Mouse (Mus musculus) MEL (cell line): ENCODE data around the gene Casr. TPM values are rescaled to one million over a fixed set of nuclear protein-coding genes. Genes with fewer than 3 reads are reported as not detected.

Source experiments
- DNase-seq: peaks from one replicate; pipeline ENCODE4 v3.0.0; 2011; ENCODE audit warnings: low read depth, low spot score
- H3K27ac ChIP-seq: 2 replicates; pipeline ENCODE4 v1.5.1; 2012; ENCODE audit warnings: low read depth, mild to moderate bottlenecking, control low read depth, low read length, moderate library complexity; ENCODE audit not compliant: control insufficient read depth
- H3K27me3 ChIP-seq, 2 experiments: fragments of 150-350 bp in 1 of 2; sonication (generic) in 1 of 2; 2 replicates each; pipeline ENCODE4 v1.6.1; 2012; ENCODE audit warnings: low read length in 2 of 2, mild to moderate bottlenecking in 2 of 2, improper control_type of control experiment in 1 of 2, moderate library complexity in 1 of 2; ENCODE audit not compliant: insufficient read depth in 2 of 2, control insufficient read depth in 1 of 2
- H3K36me3 ChIP-seq, 2 experiments: 2 replicates each; pipeline ENCODE4 v1.6.1; 2012 to 2014; ENCODE audit warnings: low read length in 2 of 2, improper control_type of control experiment in 1 of 2, inconsistent platforms in 1 of 2, mild to moderate bottlenecking in 1 of 2; ENCODE audit not compliant: insufficient read depth in 2 of 2, control insufficient read depth in 1 of 2
- H3K4me1 ChIP-seq, 2 experiments: fragments of 150-350 bp in 1 of 2; sonication (generic) in 1 of 2; 2 replicates each; pipeline ENCODE4 v1.6.1; 2012; ENCODE audit warnings: low read length in 2 of 2, improper control_type of control experiment in 1 of 2, mild to moderate bottlenecking in 1 of 2; ENCODE audit not compliant: insufficient read depth in 2 of 2, control insufficient read depth in 1 of 2
- H3K4me3 ChIP-seq, 2 experiments: fragments of 150-350 bp in 1 of 2; sonication (generic) in 1 of 2; 2 replicates each; pipeline ENCODE4 v1.5.1; 2012; ENCODE audit warnings: low read depth in 2 of 2, low read length in 2 of 2, mild to moderate bottlenecking in 2 of 2, moderate library complexity in 2 of 2, control low read depth in 1 of 2, improper control_type of control experiment in 1 of 2; ENCODE audit not compliant: control insufficient read depth in 1 of 2, insufficient read depth in 1 of 2
- H3K79me2 ChIP-seq: 2 replicates; pipeline ENCODE4 v1.6.1; 2012; ENCODE audit warnings: mild to moderate bottlenecking, low read length, moderate library complexity; ENCODE audit not compliant: control insufficient read depth, poor library complexity, insufficient read depth
- H3K9ac ChIP-seq: 2 replicates; pipeline ENCODE4 v1.6.1; 2012; ENCODE audit warnings: low read depth, mild to moderate bottlenecking, control low read depth, low read length, moderate library complexity; ENCODE audit not compliant: control insufficient read depth, poor library complexity, severe bottlenecking
- H3K9me3 ChIP-seq: fragments of 150-350 bp; sonication (generic); replicated peaks from 2 replicates; pipeline ENCODE4 v1.6.1; 2012; ENCODE audit warnings: mild to moderate bottlenecking, low read length, improper control_type of control experiment, moderate library complexity; ENCODE audit not compliant: insufficient read depth
- BHLHE40 ChIP-seq: IDR thresholded peaks from 2 replicates; pipeline ENCODE4 v1.6.1; 2012; ENCODE audit warnings: low read depth, mild to moderate bottlenecking, inconsistent platforms, low read length, improper control_type of control experiment, borderline replicate concordance
- CHD2 ChIP-seq: IDR thresholded peaks from 2 replicates; pipeline ENCODE4 v1.6.1; 2011; ENCODE audit warnings: low read length, improper control_type of control experiment
- CTCF ChIP-seq, 3 experiments: IDR thresholded peaks in 2 of 3; conservative IDR thresholded peaks in 1 of 3; 2 replicates each; pipeline ENCODE4 v1.5.1; 2011 to 2012; ENCODE audit warnings: low read length in 3 of 3, low read depth in 2 of 3, mild to moderate bottlenecking in 2 of 3, improper control_type of control experiment in 1 of 3, inconsistent platforms in 1 of 3, mixed read lengths in 1 of 3, moderate library complexity in 1 of 3; ENCODE audit not compliant: control insufficient read depth in 1 of 3, insufficient read depth in 1 of 3, poor library complexity in 1 of 3, severe bottlenecking in 1 of 3
- GABPA ChIP-seq: IDR thresholded peaks from 2 replicates; pipeline ENCODE4 v1.6.1; 2012; ENCODE audit warnings: low read depth, mild to moderate bottlenecking, inconsistent platforms, low read length, improper control_type of control experiment, moderate library complexity
- KAT2A ChIP-seq: conservative IDR thresholded peaks from 2 replicates; pipeline ENCODE4 v1.6.1; 2012; ENCODE audit warnings: low read depth, low read length, improper control_type of control experiment, inconsistent platforms
- MAFK ChIP-seq: IDR thresholded peaks from 2 replicates; pipeline ENCODE4 v1.6.1; 2011; ENCODE audit warnings: low read depth, mild to moderate bottlenecking, low read length, improper control_type of control experiment, borderline replicate concordance
- MAZ ChIP-seq: IDR thresholded peaks from 2 replicates; pipeline ENCODE4 v1.6.1; 2012; ENCODE audit warnings: low read depth, mild to moderate bottlenecking, inconsistent platforms, low read length, improper control_type of control experiment
- POLR2AphosphoS2 ChIP-seq: IDR thresholded peaks from 2 replicates; pipeline ENCODE4 v1.6.1; 2011; ENCODE audit warnings: low read length, improper control_type of control experiment
- RAD21 ChIP-seq: IDR thresholded peaks from 2 replicates; pipeline ENCODE4 v1.6.1; 2011; ENCODE audit warnings: mild to moderate bottlenecking, low read depth, low read length, improper control_type of control experiment
- SIN3A ChIP-seq: IDR thresholded peaks from 2 replicates; pipeline ENCODE4 v1.6.1; 2012; ENCODE audit warnings: low read length, improper control_type of control experiment, inconsistent platforms
- SMC3 ChIP-seq: IDR thresholded peaks from 2 replicates; pipeline ENCODE4 v1.6.1; 2011; ENCODE audit warnings: low read depth, low read length, improper control_type of control experiment
- TBP ChIP-seq: IDR thresholded peaks from 2 replicates; pipeline ENCODE4 v1.8.0; 2011; ENCODE audit warnings: low read depth, low read length, improper control_type of control experiment
- TCF12 ChIP-seq: IDR thresholded peaks from 2 replicates; pipeline ENCODE4 v1.6.1; 2014; ENCODE audit warnings: low read depth, mild to moderate bottlenecking, inconsistent platforms, low read length, improper control_type of control experiment, moderate library complexity
- ZKSCAN1 ChIP-seq: IDR thresholded peaks from 2 replicates; pipeline ENCODE4 v1.6.1; 2012; ENCODE audit warnings: low read depth, mild to moderate bottlenecking, inconsistent platforms, low read length, improper control_type of control experiment, moderate library complexity
- polyA plus RNA-seq, 2 experiments: library from polyadenylated mRNA; stranded (reverse) in 1 of 2; unstranded in 1 of 2; fragments of >175 nt in 1 of 2; fragments of >200 nt in 1 of 2; gene quantifications; 2 replicates each; pipeline versions ENCODE4 v1.2.1 to v1.2.4; 2012; ENCODE audit warnings: low replicate concordance in 2 of 2, low read depth in 1 of 2; ENCODE audit not compliant: insufficient read length in 2 of 2, insufficient read depth in 1 of 2, missing spikeins in 1 of 2
- total RNA-seq: library from RNA; depleted of rRNA; stranded (reverse); fragments of 300-350 nt; gene quantifications from 2 replicates; pipeline ENCODE4 v1.2.3, GENCODE M21; 2012

Casr gene
- total and polyA plus RNA-seq, 3 experiments = not detected

GRCm38 (mm10) chr16:36516355-36516754 lies 45.6 kb downstream of the Casr start:
- Histone ChIP-seq H3K36me3 (no peaks in the 10 kb centered on the region), H3K4me3 (no peak overlapping the region), H3K4me1 (no peaks in the 10 kb centered on the region), H3K79me2 (no peaks in the 10 kb centered on the region), H3K27me3 (no peaks in the 10 kb centered on the region; a peak in 1 of 4 replicates), H3K27ac (no peak overlapping the region), H3K9me3 (no peaks in the 10 kb centered on the region), H3K9ac (no peak overlapping the region)
- TF ChIP-seq MAFK = peak; percentile 97
- TF ChIP-seq GABPA = no peak
- DNase-seq = no peak

GRCm38 (mm10) chr16:36507300-36507699 lies 54.6 kb downstream of the Casr start:
- Histone ChIP-seq H3K9ac (no peak overlapping the region), H3K79me2 (no peaks in the 10 kb centered on the region), H3K27me3 (no peaks in the 10 kb centered on the region), H3K27ac (no peak overlapping the region), H3K36me3 (no peaks in the 10 kb centered on the region), H3K9me3 (no peaks in the 10 kb centered on the region), H3K4me1 (no peaks in the 10 kb centered on the region), H3K4me3 (no peak overlapping the region)
- DNase-seq = no peak
- TF ChIP-seq BHLHE40 (no peak), CHD2 (no peak), ZKSCAN1 (no peak), MAZ (no peak), TCF12 (no peak), SMC3 (no peak)

DNA sequence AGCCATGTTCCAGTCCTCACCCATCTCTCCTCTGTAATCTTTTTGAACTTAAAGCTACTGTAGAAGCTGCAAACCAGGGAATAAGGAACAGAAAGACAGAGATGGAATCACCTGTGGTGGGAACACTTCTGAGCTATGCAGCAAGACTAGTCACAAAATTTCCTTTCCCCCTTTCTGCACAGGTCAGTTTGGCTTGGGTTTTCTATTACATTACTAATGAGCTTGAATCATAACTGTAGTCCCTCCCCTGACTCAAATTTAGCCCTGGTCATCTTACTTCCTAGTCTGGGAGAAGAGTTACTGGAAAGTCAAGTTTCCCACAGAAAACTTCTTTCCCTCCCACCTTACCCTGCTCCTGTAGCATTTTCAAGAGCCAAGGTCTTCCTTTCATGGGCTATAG lies 55.1 kb downstream of the Casr start:
- Histone ChIP-seq H3K4me3 (no peak overlapping the region), H3K27ac (no peak overlapping the region), H3K79me2 (no peaks in the 10 kb centered on the region), H3K9me3 (no peaks in the 10 kb centered on the region), H3K9ac (no peak overlapping the region), H3K27me3 (no peaks in the 10 kb centered on the region), H3K36me3 (no peaks in the 10 kb centered on the region), H3K4me1 (no peaks in the 10 kb centered on the region)
- DNase-seq = no peak
- TF ChIP-seq KAT2A (no peak), MAZ (no peak), RAD21 (no peak)

DNA sequence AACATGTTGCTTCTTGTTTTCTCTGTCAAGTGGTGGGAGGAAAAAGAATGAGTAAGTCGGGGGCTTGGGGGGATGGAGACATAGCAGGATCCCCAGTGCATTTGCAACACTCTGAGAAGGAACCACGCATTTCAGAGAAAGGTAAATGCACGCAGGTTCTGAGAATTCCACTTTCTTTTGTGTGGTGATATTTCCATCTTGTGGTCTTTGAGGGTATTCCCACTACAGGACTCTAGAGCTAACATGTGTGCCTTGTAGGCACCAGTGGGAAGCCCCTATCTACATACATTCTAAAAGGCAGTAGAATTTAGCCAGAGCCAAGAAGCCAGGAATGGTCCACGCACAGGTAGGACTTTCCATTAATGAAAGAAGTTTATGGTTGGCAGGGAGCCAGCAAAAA lies 56.0 kb downstream of the Casr start:
- no peaks in the 10 kb centered on the region for H3K9me3 ChIP-seq
- no peak for TF ChIP-seq TBP
- TF ChIP-seq CTCF (IDR thresholded peaks at IDR 0.05 in 2 of 3, conservative IDR thresholded peaks at IDR 0.05 in 1 of 3; ENCODE audit: control insufficient read depth in 1 of 3, insufficient read depth in 1 of 3, low read depth in 2 of 3, low read length in 3 of 3, poor library complexity in 1 of 3, severe bottlenecking in 1 of 3) = no peak
- TF ChIP-seq SIN3A = no peak
- no peak for TF ChIP-seq POLR2AphosphoS2
- H3K4me1 ChIP-seq = no peaks in the 10 kb centered on the region
- peak; percentile 43 for DNase-seq
- H3K9ac ChIP-seq = no peak overlapping the region
- H3K27ac ChIP-seq = no peak overlapping the region
- no peaks in the 10 kb centered on the region for H3K36me3 ChIP-seq
- H3K27me3 ChIP-seq = no peaks in the 10 kb centered on the region
- H3K4me3 ChIP-seq = no peak overlapping the region
- H3K79me2 ChIP-seq = no peaks in the 10 kb centered on the region
